Mouse (Mus musculus) left cerebral cortex, adult 9 months (tissue): ENCODE data around the gene Epha2.

Experiments
- DNase-seq, 2 experiments: peaks; one replicate each; pipeline ENCODE4 v3.0.0; 2022; ENCODE audit warnings: low spot score in 2 of 2

Epha2 gene

GRCm38 (mm10) chr4:141367997-141368791 is 67.2 kb downstream of the Epha2 start, which contains the start of gene Fam131c:
Gene Fam131c (plus strand): TSS chr4:141368220.
- DNase-seq, result no peak

- no peak for DNase-seq
Measured at GRCm38 (mm10) chr4:141372426-141372825, 71.4 kb downstream of the Epha2 start.
